Mouse (Mus musculus): Measurements from ENCODE around the gene Cox7a2.

The Cox7a2 gene

DNA sequence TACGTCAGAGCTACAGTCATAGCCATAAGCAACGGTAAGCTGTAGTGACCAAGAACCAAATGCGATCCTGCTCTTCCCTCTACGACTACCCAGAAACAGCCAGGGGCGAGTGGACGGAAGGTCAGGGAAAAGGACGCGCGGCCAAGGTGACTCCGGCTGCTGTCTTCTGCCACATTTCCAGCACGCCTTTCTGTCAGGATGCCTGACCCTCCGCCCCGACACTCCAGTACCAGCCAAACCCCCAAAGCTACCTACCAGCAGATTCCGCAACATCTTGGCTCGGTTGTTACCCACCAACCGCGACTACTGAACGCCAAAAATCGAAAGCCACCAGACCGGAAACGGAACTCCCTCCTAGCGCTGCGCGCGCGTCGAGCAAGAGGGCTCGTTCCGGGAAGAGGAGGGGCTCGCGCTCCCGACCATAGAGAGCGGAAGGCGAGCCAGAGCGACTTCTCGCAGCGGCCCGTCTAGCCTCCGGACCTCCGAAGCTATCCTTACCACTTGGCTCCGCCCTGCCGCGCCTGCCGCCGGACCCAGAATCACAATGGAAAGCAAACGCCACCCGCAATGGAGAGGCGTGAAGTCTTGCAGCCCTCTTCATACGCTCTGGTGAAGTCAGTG is at the start of gene Cox7a2:
Gene Cox7a2, minus strand, starts transcription at position 494 of the 621 bp plus-strand sequence.
- in situ Hi-C loops (cut with MseI, MboI), result no loop called here

DNA sequence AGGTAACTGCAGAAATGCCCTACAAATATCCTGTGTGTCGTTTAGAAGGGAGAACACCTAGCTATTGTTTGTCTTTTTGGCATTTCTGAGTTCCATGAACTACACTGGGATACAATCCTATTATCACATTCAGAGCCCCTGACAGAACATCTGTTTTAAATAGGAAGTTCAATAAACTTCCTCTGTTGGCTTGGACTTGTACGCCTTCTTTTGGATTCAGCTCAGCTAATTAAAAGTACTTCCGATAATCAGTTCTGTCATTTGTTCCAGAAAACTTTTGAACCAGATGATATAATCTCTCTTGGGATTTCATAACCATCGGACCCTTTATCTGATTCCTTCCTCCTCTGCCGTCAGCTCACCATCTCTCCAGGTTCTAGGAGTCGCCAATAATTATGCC is 49.7 kb upstream of the Cox7a2 start:
- in situ Hi-C loops (cut with MseI, MboI), result loop anchor here (5.0 to 10.0 kb wide), 2 partner anchors 193 to 195 kb away; no protein-coding TSS in a partner anchor

DNA sequence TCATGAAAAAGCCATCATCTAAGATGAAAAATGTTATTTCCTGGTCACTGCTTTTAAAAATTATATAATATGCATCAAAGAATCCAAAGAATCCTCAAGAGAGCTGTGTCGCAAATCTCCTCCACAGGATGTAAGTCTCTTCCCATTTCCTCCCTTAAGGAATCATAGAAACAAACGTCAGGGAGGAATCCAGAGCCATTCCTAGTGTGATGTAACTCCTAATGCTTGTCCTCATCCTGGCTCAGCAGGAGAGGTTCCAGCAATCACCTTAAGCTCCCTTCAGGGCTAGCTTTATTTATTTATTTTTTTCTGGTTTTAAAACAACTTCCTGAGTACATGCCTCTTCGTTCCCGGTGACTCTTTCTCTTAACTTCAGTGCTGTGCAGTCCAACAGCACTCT is 47.5 kb upstream of the Cox7a2 start:
- in situ Hi-C loops (cut with MseI, MboI), result loop anchor here (5.0 to 10.0 kb wide), 2 partner anchors 195 to 198 kb away; no protein-coding TSS in a partner anchor

DNA sequence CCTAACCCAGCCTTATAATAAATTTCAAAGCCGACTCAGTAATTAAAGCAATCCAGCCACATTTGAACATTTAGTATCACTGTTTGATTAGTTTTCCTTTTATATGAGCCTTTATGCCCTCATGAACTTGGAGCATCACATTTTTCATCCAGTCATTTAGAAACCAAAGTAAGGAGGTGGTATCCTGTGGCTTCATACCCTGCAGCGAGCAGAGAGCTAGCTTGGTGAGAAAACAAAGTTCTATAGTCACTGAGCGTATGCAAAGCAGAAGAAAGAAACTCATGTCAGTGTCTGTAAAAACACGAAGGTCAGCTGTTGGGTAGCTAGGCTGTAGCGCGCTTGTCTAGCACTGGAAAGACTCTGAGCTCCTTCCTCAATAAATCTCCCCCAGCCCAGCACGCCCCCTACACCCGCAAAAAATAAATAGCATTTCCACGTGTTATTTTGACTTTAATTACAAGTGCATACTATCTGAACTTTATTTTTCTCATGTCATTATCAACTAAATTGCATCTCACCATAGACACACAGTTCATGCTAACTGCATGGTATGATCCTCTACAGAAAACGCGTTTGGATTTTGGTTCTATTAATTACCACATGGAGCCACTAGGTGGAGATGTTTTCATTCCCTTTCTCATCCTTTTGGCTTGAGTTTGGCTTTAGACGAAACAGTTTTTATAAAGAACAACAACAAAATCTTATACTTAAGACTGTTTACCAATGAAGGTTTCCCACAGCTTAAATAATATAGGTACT is 46.8 kb upstream of the Cox7a2 start:
- in situ Hi-C loops (cut with MseI, MboI), result loop anchor here (5.0 to 10.0 kb wide), 2 partner anchors 196 to 198 kb away; no protein-coding TSS in a partner anchor

DNA sequence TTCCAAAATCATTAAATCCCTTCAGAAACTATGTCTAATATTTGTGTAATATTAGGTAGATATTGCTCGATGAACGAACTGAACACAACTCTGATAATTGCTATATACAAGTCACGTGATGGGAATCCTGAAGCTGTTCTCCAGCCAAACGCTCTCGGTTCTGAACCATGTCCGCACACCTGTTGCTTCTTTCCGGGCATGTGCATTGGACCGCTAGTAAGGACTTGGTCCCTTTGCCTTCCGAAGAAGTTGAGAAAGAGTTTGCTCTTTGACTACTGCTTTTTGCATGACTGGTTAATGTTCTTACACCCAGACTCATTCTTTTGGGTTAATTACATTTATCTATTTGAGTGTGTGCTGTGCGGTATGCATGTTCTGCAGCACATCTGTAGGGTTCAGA is 45.7 kb upstream of the Cox7a2 start:
- in situ Hi-C loops (cut with MseI, MboI), result loop anchor here (5.0 to 10.0 kb wide), 2 partner anchors 197 to 199 kb away; no protein-coding TSS in a partner anchor

DNA sequence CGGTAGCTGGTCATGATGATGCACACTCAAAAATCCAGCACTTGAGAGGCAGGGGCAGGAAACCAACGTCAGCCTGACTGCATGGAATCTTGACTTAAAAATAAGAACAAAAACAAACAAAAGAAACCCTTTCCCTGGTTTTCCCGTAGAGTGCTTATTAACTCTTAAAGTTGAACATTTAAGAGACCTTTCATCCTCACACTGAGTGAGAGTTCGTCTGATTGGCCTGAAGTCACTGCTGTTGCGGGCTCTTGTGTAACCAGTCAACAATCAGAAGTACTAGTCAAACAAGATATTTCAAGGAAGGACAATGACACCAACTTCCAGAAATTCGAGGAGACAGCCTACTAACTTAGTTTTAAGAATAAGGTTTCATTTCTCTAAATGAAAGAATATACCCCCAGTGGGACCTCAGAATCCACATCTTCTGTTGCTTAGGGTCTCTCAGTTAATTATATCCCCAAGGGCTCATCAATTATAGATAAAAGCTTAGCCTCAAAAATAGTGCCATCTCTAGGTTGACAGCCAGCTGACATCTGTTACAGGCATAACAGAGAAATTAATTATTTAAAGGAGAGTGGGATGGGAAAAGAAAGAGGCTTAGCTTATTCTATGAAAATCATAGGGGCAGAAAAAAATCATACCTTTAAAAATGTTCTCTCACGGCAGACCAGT is 36.9 kb upstream of the Cox7a2 start:
- in situ Hi-C loops (cut with MseI, MboI), result no loop called here

DNA sequence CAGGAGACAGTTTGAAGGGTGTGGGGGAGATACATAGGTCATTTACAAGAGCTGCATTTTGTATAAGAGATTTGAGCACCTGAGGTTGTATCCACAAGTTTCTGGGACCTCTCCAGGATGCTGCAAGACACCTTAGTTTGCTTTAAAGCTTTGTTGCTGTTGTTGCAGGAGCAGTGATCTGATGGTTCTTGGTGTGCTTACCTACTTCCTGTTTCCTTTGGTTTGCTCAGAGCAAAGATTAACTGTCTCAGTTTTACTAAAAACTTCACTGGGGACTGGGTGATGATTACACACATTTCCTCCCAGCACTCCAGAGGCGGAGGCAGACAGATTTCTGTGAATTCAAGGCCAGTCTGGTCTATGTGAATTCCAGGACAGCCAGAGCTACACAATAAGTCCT is 35.4 kb upstream of the Cox7a2 start:
- in situ Hi-C loops (cut with MseI, MboI), result no loop called here

DNA sequence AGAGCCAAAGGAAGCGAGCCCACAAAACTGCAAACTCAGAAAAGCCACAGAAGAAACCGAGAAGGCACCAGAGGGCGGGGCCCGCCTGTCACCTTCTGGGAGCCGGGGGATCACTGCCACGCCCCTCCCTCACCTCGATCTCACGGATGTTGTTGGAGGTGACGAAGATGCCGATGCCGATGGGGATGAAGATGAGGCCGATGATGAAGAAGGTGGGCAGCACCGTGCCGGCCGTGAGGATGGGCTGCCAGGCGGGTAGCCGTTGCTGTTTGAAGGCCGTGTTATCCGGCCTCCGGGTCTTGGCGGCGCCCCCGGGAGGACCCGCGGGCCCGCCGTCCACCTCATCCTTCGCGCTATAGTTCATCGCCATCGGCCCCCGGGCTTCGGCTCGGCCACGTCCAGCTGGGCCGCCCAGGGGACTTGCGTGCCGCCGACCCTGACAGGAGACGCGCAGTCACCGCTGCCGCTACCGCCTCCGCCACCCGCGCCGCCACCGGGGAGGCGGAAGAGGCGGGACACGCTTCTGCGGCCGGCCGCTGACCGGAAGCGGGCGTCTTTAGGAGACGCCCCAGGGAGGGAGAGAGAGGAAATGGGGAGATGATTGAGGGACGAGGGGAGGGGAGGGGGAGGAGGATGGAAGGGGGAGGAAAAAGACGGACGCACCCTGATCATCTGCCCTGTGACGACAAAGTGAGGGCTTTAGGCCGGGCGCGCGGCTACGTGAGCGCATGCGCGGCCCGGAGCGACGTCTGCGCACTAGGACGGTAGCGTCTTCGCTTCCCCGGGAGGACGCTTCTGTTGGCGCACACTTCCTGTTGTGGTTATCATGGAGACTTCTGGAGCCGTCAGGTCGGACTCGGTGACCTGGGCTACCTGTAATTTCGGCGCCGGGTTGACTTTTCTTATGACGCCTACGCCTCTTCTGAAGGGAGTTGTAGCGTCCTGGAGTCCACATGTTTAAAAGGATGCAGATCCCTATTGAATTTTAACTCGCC is 33.5 kb upstream of the Cox7a2 start, which contains the start of gene Tmem30a:
Gene Tmem30a, minus strand, starts transcription at position 667 of the 995 bp plus-strand sequence.
- in situ Hi-C loops (cut with MseI, MboI), result no loop called here

DNA sequence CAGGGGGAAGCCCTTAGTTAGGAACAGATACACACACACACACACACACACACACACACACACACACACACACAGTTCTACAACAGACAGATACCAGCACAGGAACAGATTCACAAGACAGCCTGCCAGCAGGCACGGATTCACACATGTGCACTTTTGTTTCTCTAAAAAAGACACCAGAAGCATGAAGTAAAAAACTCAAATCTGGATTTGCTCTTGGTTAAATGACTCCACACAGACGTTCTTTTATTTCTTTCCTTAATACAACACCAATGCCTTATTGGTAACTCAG is 26.1 kb upstream of the Cox7a2 start:
- in situ Hi-C loops (cut with MseI, MboI), result no loop called here

DNA sequence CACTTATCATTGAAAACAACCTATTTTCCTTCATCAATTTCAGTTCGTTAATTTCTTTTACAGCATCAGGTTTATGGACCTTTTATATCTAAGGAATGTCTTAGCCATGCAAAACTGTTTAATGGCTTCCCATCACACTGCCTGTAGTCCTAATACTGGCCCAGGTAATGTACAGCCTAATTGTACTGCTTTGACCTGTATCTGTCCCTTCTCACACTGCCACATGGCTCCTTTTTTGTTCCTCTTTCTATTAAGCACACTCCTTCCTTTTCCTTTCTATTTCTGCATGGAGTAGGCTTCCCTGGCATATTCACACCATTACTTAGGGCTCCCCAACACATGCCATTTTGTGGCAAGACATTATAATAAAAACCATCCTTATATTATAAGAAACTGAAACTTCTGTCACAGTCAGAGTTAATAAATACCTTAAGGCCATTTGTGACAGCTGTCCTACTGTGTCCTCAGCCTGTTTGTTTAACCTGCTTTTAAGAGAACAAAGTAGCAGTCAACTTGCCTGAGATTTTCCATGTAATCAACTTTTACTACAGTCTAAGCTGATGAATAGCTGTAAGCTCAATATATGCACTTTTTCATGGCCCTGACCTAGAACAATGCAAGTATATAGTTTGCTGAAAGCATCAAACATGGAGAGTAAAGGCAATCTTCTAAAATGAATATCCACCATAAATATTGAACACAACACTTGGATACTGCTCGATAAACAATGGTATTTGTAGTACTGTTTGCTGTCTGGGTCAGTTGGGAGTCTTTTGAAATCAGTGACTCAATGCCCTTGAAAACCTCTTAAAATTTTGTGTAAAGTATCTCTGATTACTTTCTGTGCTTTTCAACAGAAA is 25.5 kb upstream of the Cox7a2 start:
- in situ Hi-C loops (cut with MseI, MboI), result no loop called here

DNA sequence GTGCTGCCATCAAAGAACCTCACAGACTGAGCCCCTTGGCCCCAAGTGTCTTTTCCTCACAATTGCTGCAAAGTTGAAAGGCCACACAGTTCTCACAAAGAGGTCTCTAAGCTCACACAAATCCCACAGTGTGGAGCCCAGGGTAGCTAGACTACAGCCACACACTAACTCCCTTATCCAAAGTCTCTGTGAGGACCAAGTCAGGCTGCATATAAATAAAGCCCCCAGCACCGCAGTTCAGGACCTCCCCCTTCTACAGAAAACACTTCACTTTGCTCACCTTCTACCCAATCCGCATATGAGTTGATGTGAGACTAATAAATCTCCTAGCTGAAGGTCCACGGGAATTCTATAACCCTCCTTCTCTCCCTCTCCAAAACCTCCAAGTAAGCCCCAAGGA is 24.8 kb upstream of the Cox7a2 start:
- in situ Hi-C loops (cut with MseI, MboI), result no loop called here

DNA sequence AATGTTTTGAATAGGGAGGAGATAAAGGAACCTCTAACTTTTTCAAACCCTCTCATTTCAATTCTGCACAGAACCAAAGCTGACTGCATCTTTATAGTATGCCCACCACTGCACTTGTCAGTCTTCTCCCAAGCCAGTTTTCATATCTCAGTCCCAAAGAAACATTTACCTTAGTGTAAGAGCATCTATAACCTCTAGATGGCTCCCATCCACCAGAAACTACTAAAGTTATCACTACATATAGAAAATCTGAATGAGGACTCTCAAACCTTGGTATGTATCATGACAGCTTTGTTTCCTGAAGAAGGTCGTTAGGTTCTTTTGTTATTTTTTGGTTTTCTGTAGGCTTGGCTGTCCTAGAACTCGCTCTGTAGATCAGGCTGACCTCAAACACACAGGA is 19.7 kb upstream of the Cox7a2 start:
- in situ Hi-C loops (cut with MseI, MboI), result no loop called here

DNA sequence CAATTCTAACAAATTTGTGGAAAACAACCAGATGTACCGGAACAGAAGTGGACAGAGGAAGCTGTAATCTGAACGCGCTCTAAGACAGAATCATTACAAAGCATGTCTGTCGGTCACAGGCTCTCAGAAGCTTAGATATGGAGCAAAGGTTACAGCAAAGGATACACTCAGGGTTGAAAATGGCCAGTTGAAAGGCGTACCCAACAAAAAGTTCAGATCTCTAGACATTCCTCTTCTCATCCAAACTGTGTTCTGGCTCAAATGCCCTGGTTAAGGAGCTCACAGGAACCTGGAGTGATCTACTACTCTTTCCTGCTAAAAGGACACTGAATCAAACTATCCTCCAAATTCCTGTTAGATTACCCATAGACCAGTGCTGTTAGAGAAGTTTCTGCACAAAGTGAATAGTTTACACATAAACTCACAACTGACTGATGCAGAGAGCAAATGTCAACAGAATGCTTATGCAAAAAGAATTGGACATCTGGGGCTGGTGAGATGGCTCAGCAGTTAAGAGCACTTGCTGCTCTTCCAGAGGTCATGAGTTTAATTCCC is 7.4 kb upstream of the Cox7a2 start:
- in situ Hi-C loops (cut with MseI, MboI), result no loop called here

DNA sequence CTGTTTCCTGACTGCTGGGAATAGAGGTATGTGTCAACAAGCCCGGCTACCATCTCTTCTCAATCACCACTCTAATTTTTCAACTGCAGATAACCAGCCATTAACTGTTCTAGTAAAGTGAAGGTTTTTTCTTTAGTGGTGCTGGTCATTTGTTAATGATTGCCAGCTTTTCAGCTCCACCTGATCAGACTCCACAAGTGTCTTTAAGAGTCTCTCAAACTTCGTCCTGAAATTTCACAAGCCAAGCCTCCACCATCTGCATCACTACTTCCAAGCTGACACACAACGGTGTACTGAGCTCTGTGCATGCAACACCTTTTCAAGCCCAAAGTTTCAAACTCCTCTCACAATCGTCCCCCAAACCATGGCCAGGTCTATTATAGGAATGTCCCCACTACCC is 5.7 kb upstream of the Cox7a2 start:
- in situ Hi-C loops (cut with MseI, MboI), result no loop called here

DNA sequence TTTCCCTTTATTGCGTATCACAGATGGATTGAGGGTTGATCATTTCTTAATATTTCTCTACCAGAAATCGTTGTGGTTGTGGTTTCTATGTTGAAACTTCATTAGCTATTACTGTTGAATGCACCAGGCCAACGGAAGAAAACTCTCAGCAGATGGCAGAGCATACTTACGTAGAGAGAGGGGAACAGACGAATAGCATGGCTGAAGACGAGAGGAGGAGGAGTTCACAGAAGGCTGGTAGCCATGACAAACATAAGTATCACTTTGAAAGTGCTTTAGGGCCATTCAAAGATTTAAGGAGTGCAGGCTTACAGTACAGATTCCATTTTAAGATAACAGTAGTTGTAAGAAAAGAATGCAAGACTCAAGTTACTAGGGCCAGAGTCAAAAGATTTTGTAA is 2.8 kb upstream of the Cox7a2 start:
- in situ Hi-C loops (cut with MseI, MboI), result no loop called here

DNA sequence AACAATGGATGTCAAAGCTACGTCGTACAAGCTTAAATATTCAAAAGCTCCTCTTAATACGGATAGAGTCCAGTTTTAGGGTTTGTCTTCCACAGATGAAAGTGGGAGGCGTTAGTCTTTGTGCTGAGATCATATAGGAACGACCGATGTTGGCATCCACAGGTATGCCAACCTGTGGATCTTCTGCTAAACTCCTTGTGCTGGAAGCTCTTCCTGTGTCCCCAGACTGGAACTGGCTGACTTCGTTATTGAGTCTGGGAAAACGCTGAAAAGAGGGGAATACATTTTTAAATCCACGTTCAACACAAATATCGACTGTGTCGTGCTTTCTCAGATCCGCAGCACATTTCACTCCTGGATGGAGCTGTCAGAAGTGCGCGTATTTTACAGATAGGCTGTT is 398 bp upstream of the Cox7a2 start:
- in situ Hi-C loops (cut with MseI, MboI), result no loop called here

DNA sequence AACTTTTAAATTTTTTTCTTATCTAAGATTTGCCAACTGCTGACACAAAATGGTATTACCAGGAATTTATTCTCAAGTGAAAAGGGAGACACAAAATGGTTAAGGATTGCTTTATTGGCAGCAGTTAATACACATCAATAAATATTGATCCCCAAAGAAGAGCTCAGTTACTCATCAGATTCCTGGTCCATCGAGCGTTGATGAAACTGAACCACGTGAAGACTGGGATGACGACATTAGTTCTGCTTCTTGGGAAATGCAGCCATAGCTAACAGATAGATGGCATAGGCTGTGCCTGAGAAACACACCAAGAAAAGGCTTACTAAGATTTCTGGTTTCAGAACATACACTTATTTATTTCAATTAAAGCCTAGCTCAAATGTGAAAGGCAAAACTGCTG is 4.4 kb downstream of the Cox7a2 start:
- in situ Hi-C loops (cut with MseI, MboI), result no loop called here

DNA sequence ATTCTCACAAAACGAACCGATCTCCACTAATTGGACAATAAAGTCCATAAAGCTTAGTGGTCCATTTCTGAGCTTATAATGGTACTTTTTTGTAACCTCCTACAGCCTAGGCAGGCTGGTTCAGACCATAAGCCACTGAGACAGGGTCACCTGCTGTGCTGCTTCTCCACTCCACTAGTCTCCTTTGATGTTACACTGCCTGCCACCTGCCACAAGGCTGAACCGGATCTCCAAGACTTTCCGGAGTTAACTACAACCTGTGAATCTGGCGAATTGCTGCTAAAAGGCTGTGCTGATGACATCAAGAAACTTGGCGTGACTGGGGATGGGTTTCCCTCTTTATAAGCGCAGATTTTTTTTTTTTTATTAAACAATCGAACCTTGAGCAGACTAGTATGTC is 7.8 kb downstream of the Cox7a2 start:
- in situ Hi-C loops (cut with MseI, MboI), result no loop called here

DNA sequence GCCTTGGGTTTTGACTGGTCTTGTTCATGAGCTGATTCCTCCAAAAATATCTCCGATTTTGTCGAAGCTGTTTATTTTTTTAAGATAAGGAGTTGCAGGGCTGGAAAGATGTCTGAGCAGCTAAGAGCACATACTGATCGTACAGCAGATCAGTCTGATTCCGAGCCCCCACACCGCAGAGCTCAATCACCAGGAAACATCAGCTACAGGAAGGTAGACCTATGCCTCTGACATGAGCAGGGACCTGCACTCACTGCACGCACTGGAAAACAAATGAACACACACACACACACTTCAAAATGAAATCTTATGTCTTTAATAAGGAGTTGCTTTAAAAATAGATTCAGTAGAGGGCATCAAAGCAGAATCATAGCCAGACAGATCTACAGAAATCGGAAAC is 9.0 kb downstream of the Cox7a2 start:
- in situ Hi-C loops (cut with MseI, MboI), result no loop called here

DNA sequence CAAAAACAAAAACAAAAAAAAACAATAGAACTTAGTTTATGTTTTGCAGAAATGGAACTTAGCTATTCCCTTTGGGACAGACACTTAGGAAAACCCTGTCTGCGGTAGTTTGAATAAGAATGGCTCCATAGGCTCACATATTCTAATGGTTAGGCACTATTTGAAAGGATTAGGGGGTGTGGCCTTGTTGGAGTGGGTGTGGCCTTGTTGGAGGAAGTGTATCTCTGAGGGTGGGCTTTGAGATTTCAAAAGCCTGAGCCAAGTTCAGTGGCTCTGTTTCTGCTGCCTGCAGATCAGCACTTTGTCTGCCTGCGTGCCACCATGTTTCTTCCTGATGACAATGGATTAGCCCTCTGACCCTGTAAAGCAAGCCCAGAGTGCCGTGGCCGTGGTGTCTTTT is 14.6 kb downstream of the Cox7a2 start:
- in situ Hi-C loops (cut with MseI, MboI), result no loop called here
